Mouse (Mus musculus): ENCODE data around the gene Gm16223. TPM values are rescaled to one million over a fixed set of nuclear protein-coding genes. Genes with fewer than 3 reads are reported as not detected.

Gm16223 gene
- polyA plus RNA-seq (2012; rRNA removed), result not detected in 2 replicates

DNA sequence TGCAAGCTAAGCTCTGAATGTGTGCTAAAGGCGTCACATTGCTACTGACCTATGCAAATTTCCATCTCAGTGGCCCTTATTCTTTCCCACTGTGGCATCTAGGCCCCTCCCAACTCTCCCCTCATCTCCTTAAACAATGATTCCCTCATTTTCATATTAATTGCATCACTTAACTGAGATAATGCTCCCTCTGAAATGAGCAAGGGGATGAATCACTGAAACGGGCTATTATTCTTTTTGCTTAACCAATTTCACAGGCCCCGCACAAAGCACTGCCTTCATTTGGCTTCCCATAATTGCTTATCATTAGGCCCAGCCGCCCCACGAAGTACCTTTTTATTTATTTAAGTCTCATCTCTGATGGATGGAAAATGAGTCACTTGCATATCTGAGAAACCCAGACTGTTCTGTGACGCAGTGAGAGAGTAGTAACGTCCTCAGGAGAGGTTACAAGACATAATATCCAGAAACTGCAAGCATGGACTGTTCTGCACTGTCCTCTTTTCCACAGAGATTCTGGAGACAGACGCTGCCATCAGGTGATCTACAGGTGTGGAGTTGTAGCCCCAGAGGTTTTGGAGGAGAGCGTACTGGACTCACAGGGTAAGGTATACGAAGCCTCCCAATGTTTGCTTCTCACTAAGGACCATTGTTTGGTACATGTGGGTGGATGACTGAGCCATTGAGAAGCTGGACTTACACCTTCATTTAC is at the start of gene Gm16223:
Gene Gm16223, plus strand, starts transcription at position 485 of the 712 bp plus-strand sequence.
- H3K4me1 ChIP-seq (ENCODE audit: control insufficient read depth, insufficient read depth, insufficient read length), result no peaks in the 10 kb centered on the region
- TF ChIP-seq POLR2A (IDR thresholded peaks at IDR 0.05; ENCODE audit: low read depth, low read length) (no peak), CTCF (IDR thresholded peaks at IDR 0.05; ENCODE audit: extremely low read depth, insufficient read depth, insufficient read length, insufficient replicate concordance) (no peak)
- no peak within 1 kb of the TSS for H3K4me3 ChIP-seq (ENCODE audit: extremely low read depth, insufficient read depth, insufficient read length)
- WGBS, result 84% methylated on average over 10 of the region's 10 CpGs
- H3K36me3 ChIP-seq (ENCODE audit: control insufficient read depth, insufficient read depth, low read length), result no peaks in the 10 kb centered on the region
- H3K27ac ChIP-seq (ENCODE audit: insufficient read depth, low read length), result no peak within 1 kb of the TSS
- no peaks in the 10 kb centered on the region for H3K27me3 ChIP-seq (ENCODE audit: control insufficient read depth, insufficient read depth, low read length)
- no peak for DNase-seq (ENCODE audit: low read depth in 1 of 2, low spot score in 2 of 2)

DNA sequence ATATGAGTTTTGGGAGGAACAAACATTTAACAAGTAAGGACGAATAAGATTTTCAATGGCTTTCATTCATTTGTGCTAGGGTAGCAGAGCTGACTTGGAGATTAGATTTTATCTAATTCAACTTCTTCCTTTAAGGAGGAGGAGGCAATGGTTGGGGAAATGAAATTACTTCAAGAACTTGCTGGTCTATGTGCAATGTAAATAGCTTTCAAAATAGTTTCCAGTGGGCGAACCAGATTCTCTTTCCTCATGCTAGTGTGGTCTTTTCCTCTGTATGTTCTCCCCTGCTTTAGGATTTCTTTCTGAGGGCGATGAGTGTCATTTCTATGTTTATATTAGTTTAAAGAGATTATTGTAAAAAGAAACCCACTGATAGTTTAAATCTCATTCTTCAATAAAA is 45.7 kb upstream of the Gm16223 start:
- DNase-seq (ENCODE audit: low read depth in 1 of 2, low spot score in 2 of 2), result no peak
- no peak overlapping the region for H3K4me3 ChIP-seq (ENCODE audit: extremely low read depth, insufficient read depth, insufficient read length)
- TF ChIP-seq POLR2A (IDR thresholded peaks at IDR 0.05; ENCODE audit: low read depth, low read length), result no peak
- no peak for TF ChIP-seq CTCF (IDR thresholded peaks at IDR 0.05; ENCODE audit: extremely low read depth, insufficient read depth, insufficient read length, insufficient replicate concordance)
- WGBS, result 83% methylated on average over 3 of the region's 3 CpGs
- H3K27ac ChIP-seq (ENCODE audit: insufficient read depth, low read length), result no peak overlapping the region
- H3K27me3 ChIP-seq (ENCODE audit: control insufficient read depth, insufficient read depth, low read length), result no peaks in the 10 kb centered on the region
- H3K4me1 ChIP-seq (ENCODE audit: control insufficient read depth, insufficient read depth, insufficient read length), result no peaks in the 10 kb centered on the region
- no peaks in the 10 kb centered on the region for H3K36me3 ChIP-seq (ENCODE audit: control insufficient read depth, insufficient read depth, low read length)

DNA sequence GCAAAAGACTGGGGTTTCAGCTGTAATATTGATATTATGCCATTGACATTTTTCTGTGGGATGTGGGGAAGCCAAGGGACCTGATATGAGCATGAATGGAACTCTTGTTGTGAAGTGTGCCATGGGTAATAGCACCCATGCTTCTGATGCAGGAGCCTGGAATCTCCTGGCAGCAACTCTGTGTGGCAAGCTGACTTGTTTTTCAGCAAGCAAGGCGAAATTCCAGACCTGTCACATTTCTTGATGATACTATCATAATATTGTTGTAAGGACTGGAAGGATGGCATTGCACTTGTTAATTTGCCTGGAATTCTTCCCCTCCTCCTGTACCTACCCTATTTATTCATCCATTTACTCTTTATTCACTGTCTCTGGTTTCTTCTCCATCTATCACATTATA is 44.2 kb upstream of the Gm16223 start:
- H3K27me3 ChIP-seq (ENCODE audit: control insufficient read depth, insufficient read depth, low read length), result no peaks in the 10 kb centered on the region
- 56% methylated on average over 1 of the region's 1 CpGs for WGBS
- no peaks in the 10 kb centered on the region for H3K36me3 ChIP-seq (ENCODE audit: control insufficient read depth, insufficient read depth, low read length)
- H3K27ac ChIP-seq (ENCODE audit: insufficient read depth, low read length), result no peak overlapping the region
- no peak overlapping the region for H3K4me3 ChIP-seq (ENCODE audit: extremely low read depth, insufficient read depth, insufficient read length)
- no peaks in the 10 kb centered on the region for H3K4me1 ChIP-seq (ENCODE audit: control insufficient read depth, insufficient read depth, insufficient read length)
- TF ChIP-seq POLR2A (IDR thresholded peaks at IDR 0.05; ENCODE audit: low read depth, low read length) (no peak), CTCF (IDR thresholded peaks at IDR 0.05; ENCODE audit: extremely low read depth, insufficient read depth, insufficient read length, insufficient replicate concordance) (no peak)
- no peak for DNase-seq (ENCODE audit: low read depth in 1 of 2, low spot score in 2 of 2)

DNA sequence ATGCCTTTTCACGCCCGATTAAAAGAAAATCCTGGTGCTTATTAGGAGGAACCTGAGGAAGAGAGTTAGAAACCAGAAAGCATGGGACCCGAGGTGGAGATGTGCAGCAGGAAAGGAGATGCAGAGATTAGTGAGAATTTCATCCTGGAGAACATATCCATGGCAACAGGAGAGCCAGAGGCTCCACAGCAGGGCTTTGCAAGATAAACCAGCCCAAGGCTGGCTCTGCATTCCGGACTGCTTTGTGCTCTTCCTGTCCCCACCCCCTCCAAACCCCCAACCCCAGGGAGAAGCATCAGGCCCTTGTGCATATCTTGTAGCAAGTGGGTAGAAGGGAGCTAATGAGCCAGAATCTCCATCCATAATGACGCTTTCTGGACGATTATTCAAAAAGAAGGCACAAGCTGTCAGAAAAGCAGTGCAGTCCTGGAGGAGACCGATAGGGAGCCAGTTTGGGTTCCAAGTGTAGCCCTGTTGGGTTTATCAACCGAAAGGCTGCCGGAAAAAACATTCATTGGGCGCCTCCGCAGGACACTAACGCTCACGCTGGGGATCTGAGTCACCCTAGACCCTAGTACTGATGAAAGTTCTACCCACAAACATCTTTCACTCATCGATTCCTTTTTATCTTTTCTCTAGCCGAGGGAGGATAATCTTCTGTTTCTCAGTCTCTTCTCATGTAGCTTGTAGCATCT is 31.2 kb upstream of the Gm16223 start:
- DNase-seq (ENCODE audit: low read depth in 1 of 2, low spot score in 2 of 2), result no peak
- TF ChIP-seq CTCF (IDR thresholded peaks at IDR 0.05; ENCODE audit: extremely low read depth, insufficient read depth, insufficient read length, insufficient replicate concordance) (no peak), POLR2A (IDR thresholded peaks at IDR 0.05; ENCODE audit: low read depth, low read length) (no peak)
- 68% methylated on average over 15 of the region's 15 CpGs for WGBS
- no peaks in the 10 kb centered on the region for H3K4me1 ChIP-seq (ENCODE audit: control insufficient read depth, insufficient read depth, insufficient read length)
- H3K36me3 ChIP-seq (ENCODE audit: control insufficient read depth, insufficient read depth, low read length), result no peaks in the 10 kb centered on the region
- no peaks in the 10 kb centered on the region for H3K27me3 ChIP-seq (ENCODE audit: control insufficient read depth, insufficient read depth, low read length)
- H3K4me3 ChIP-seq (ENCODE audit: extremely low read depth, insufficient read depth, insufficient read length), result no peak overlapping the region
- no peak overlapping the region for H3K27ac ChIP-seq (ENCODE audit: insufficient read depth, low read length)

DNA sequence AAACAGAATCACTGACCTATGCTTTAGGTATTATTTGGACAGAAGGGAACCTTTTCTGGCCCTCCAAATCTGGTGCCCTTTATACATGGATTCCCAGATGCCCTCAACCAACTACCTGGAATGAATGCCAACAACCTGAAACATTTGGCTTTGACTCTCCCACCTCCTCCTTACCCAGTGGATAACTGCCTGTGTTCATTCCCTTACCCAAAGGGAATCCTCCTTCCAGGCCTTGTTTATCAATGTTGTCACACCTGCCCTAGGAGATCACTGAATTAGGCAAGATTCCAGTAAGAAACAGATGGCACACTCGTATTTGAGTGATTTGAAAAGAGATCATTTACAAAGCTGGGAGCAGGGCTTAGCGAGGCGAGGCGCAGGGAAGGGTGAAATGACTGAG is 13.1 kb upstream of the Gm16223 start:
- TF ChIP-seq CTCF (IDR thresholded peaks at IDR 0.05; ENCODE audit: extremely low read depth, insufficient read depth, insufficient read length, insufficient replicate concordance) (no peak), POLR2A (IDR thresholded peaks at IDR 0.05; ENCODE audit: low read depth, low read length) (no peak)
- H3K36me3 ChIP-seq (ENCODE audit: control insufficient read depth, insufficient read depth, low read length), result no peaks in the 10 kb centered on the region
- no peaks in the 10 kb centered on the region for H3K27me3 ChIP-seq (ENCODE audit: control insufficient read depth, insufficient read depth, low read length)
- H3K4me1 ChIP-seq (ENCODE audit: control insufficient read depth, insufficient read depth, insufficient read length), result no peaks in the 10 kb centered on the region
- WGBS, result 69% methylated on average over 4 of the region's 4 CpGs
- DNase-seq (ENCODE audit: low read depth in 1 of 2, low spot score in 2 of 2), result no peak
- H3K4me3 ChIP-seq (ENCODE audit: extremely low read depth, insufficient read depth, insufficient read length), result no peak overlapping the region
- H3K27ac ChIP-seq (ENCODE audit: insufficient read depth, low read length), result no peak overlapping the region

DNA sequence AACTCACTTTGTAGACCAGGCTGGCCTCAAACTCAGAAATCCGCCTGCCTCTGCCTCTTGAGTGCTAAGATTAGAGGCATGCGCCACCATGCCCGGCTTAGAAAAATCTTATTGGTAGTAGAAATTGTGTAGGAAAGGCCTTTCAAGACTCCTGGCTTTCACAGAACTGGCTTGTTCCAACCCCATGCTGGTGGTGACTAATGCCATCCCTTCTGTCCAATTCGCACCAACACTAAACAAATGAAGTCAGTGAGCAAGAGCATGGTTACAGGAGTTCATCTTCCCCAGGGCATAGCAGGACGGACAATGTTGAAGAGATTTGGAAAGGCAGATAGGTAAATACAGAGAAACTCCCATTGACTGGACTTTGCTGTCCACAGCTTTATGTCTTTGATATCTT is 12.6 kb upstream of the Gm16223 start:
- DNase-seq (ENCODE audit: low read depth in 1 of 2, low spot score in 2 of 2), result no peak
- WGBS, result 89% methylated on average over 5 of the region's 5 CpGs
- Histone ChIP-seq H3K4me1 (ENCODE audit: control insufficient read depth, insufficient read depth, insufficient read length) (no peaks in the 10 kb centered on the region), H3K36me3 (ENCODE audit: control insufficient read depth, insufficient read depth, low read length) (no peaks in the 10 kb centered on the region), H3K4me3 (ENCODE audit: extremely low read depth, insufficient read depth, insufficient read length) (no peak overlapping the region), H3K27ac (ENCODE audit: insufficient read depth, low read length) (no peak overlapping the region), H3K27me3 (ENCODE audit: control insufficient read depth, insufficient read depth, low read length) (no peaks in the 10 kb centered on the region)
- TF ChIP-seq POLR2A (IDR thresholded peaks at IDR 0.05; ENCODE audit: low read depth, low read length) (no peak), CTCF (IDR thresholded peaks at IDR 0.05; ENCODE audit: extremely low read depth, insufficient read depth, insufficient read length, insufficient replicate concordance) (no peak)

DNA sequence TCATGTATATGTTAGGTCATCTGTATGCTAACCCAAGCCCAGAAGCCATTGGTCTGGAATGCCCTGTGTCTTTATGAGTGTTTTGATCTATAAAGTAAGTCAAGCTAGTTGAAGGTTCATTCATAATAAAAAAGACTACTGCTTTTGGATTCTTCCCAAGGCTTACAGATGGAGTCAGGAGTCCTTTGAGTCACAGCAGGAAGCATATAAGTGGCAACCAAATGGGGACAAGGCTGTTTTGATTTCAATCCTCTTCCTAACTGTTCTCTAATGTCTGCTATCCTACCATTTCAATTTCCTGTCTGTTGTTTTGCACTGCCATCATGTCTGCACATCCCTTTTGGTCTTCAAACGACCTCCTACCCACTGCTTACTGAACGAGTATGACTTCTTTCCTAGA is 2.7 kb upstream of the Gm16223 start:
- no peaks in the 10 kb centered on the region for H3K4me1 ChIP-seq (ENCODE audit: control insufficient read depth, insufficient read depth, insufficient read length)
- H3K36me3 ChIP-seq (ENCODE audit: control insufficient read depth, insufficient read depth, low read length), result no peaks in the 10 kb centered on the region
- no peak for DNase-seq (ENCODE audit: low read depth in 1 of 2, low spot score in 2 of 2)
- TF ChIP-seq CTCF (IDR thresholded peaks at IDR 0.05; ENCODE audit: extremely low read depth, insufficient read depth, insufficient read length, insufficient replicate concordance) (no peak), POLR2A (IDR thresholded peaks at IDR 0.05; ENCODE audit: low read depth, low read length) (no peak)
- H3K27ac ChIP-seq (ENCODE audit: insufficient read depth, low read length), result no peak overlapping the region
- no peak overlapping the region for H3K4me3 ChIP-seq (ENCODE audit: extremely low read depth, insufficient read depth, insufficient read length)
- H3K27me3 ChIP-seq (ENCODE audit: control insufficient read depth, insufficient read depth, low read length), result no peaks in the 10 kb centered on the region
- WGBS, result 61% methylated on average over 2 of the region's 2 CpGs

All from spleen, adult 2 months (tissue).